Mouse (Mus musculus): Measurements from ENCODE around the gene Ppp3r1. TPM values are rescaled to one million over a fixed set of nuclear protein-coding genes. Genes with fewer than 3 reads are reported as not detected.
"Not testable (repeated sequence)": the region's sequence is repeated elsewhere in the genome, so short reads cannot be mapped to it uniquely, and the experiment has no call there.

The Ppp3r1 gene
- polyA plus RNA-seq, 1 experiment from 2014 or later, result 86.5 TPM

- Histone ChIP-seq H3K4me1 (ENCODE audit: control insufficient read depth, insufficient read depth, low read length) (peaks cover 20% of the 10 kb centered on the region), H3K4me2 (ENCODE audit: low read depth, low read length) (peak overlapping the region; percentile 82), H3K27ac (ENCODE audit: low read length) (no peak overlapping the region), H3K4me3 (replicated peaks; ENCODE audit: low read length) (peak overlapping the region; percentile 93), H3K36me3 (ENCODE audit: control insufficient read depth, insufficient read depth, low read length) (peaks cover 7% of the 10 kb centered on the region; the same call in 1 of the 2 replicates), H3K9me3 (replicated peaks; ENCODE audit: control insufficient read depth, low read length) (no peaks in the 10 kb centered on the region), H3K27me3 (ENCODE audit: control insufficient read depth, insufficient read depth, low read length) (no peaks in the 10 kb centered on the region), H3K9ac (ENCODE audit: low read length) (no peak overlapping the region)
- 59% methylated on average over 5 of the region's 5 CpGs for WGBS
- no peak for ATAC-seq (ENCODE audit: insufficient read depth, low FRiP score)
Observed at GRCm38 (mm10) chr11:17212903-17213509, 53.9 kb downstream of the Ppp3r1 start.

- 82% methylated on average over 3 of the region's 3 CpGs for WGBS
- Histone ChIP-seq H3K27ac (ENCODE audit: low read length) (no peak overlapping the region), H3K36me3 (ENCODE audit: control insufficient read depth, insufficient read depth, low read length) (no peaks in the 10 kb centered on the region), H3K4me1 (ENCODE audit: control insufficient read depth, insufficient read depth, low read length) (peaks cover 16% of the 10 kb centered on the region), H3K27me3 (ENCODE audit: control insufficient read depth, insufficient read depth, low read length) (no peaks in the 10 kb centered on the region), H3K4me3 (replicated peaks; ENCODE audit: low read length) (no peak overlapping the region), H3K9ac (ENCODE audit: low read length) (no peak overlapping the region), H3K9me3 (replicated peaks; ENCODE audit: control insufficient read depth, low read length) (no peaks in the 10 kb centered on the region), H3K4me2 (ENCODE audit: low read depth, low read length) (no peak overlapping the region)
- no peak for ATAC-seq (ENCODE audit: insufficient read depth, low FRiP score)
Observed at GRCm38 (mm10) chr11:17215475-17215874, 56.4 kb downstream of the Ppp3r1 start.

GRCm38 (mm10) chr11:17221126-17221525, 62.1 kb downstream of the Ppp3r1 start:
- no peaks in the 10 kb centered on the region for H3K36me3 ChIP-seq (ENCODE audit: control insufficient read depth, insufficient read depth, low read length)
- WGBS, result 92% methylated on average over 8 of the region's 8 CpGs
- no peak overlapping the region for H3K4me2 ChIP-seq (ENCODE audit: low read depth, low read length)
- H3K9me3 ChIP-seq (replicated peaks; ENCODE audit: control insufficient read depth, low read length), result no peaks in the 10 kb centered on the region
- H3K27me3 ChIP-seq (ENCODE audit: control insufficient read depth, insufficient read depth, low read length), result no peaks in the 10 kb centered on the region
- H3K4me1 ChIP-seq (ENCODE audit: control insufficient read depth, insufficient read depth, low read length), result no peaks in the 10 kb centered on the region
- no peak overlapping the region for H3K27ac ChIP-seq (ENCODE audit: low read length)
- no peak overlapping the region for H3K4me3 ChIP-seq (replicated peaks; ENCODE audit: low read length)
- no peak overlapping the region for H3K9ac ChIP-seq (ENCODE audit: low read length)
- no peak for ATAC-seq (ENCODE audit: insufficient read depth, low FRiP score)

- Histone ChIP-seq H3K9me3 (replicated peaks; ENCODE audit: control insufficient read depth, low read length) (no peaks in the 10 kb centered on the region), H3K9ac (ENCODE audit: low read length) (no peak overlapping the region), H3K27ac (ENCODE audit: low read length) (no peak overlapping the region), H3K4me1 (ENCODE audit: control insufficient read depth, insufficient read depth, low read length) (no peaks in the 10 kb centered on the region), H3K36me3 (ENCODE audit: control insufficient read depth, insufficient read depth, low read length) (no peaks in the 10 kb centered on the region), H3K4me2 (ENCODE audit: low read depth, low read length) (no peak overlapping the region), H3K27me3 (ENCODE audit: control insufficient read depth, insufficient read depth, low read length) (no peaks in the 10 kb centered on the region), H3K4me3 (replicated peaks; ENCODE audit: low read length) (no peak overlapping the region)
- ATAC-seq (ENCODE audit: insufficient read depth, low FRiP score), result no peak
- WGBS, result 58% methylated on average over 5 of the region's 5 CpGs
Observed at GRCm38 (mm10) chr11:17232792-17233191, 73.7 kb downstream of the Ppp3r1 start.

DNA sequence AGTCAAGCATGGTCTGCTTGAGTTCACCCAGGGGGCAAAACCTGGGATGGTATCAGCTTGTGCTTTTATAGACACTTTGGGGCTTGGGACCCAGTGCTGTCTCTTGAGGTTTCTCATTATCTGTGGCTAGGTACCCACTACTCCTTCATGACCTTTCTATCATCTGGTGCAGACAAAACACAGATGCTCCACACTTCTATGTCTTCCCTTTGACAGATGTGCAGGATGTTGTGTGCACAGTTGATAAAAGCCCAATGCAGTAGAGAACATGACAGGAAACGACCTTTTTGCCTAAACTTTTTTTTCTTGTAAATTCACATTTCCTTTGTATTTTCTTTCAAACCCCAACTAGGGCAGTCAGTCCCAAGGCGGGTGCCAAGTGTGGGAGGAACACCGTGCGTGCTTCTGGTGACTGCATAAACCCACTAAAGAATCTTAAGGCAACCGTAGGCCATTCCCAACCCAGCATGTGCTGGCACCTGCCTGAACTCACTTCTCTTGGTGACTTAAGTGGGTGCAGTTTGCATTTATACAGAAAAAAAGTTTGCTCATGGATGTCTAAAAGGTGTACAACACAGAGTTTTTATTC, 77.5 kb downstream of the Ppp3r1 start:
- Histone ChIP-seq H3K4me3 (replicated peaks; ENCODE audit: low read length) (no peak overlapping the region), H3K9ac (ENCODE audit: low read length) (no peak overlapping the region), H3K4me2 (ENCODE audit: low read depth, low read length) (no peak overlapping the region), H3K4me1 (ENCODE audit: control insufficient read depth, insufficient read depth, low read length) (no peaks in the 10 kb centered on the region), H3K27ac (ENCODE audit: low read length) (no peak overlapping the region), H3K27me3 (ENCODE audit: control insufficient read depth, insufficient read depth, low read length) (no peaks in the 10 kb centered on the region), H3K36me3 (ENCODE audit: control insufficient read depth, insufficient read depth, low read length) (no peaks in the 10 kb centered on the region), H3K9me3 (replicated peaks; ENCODE audit: control insufficient read depth, low read length) (no peaks in the 10 kb centered on the region)
- no peak for ATAC-seq (ENCODE audit: insufficient read depth, low FRiP score)
- whole genome bisulfite sequencing, result 73% methylated on average over 5 of the region's 5 CpGs

GRCm38 (mm10) chr11:17238598-17238997, 79.5 kb downstream of the Ppp3r1 start:
- H3K9me3 ChIP-seq (replicated peaks; ENCODE audit: control insufficient read depth, low read length); H3K36me3 ChIP-seq (ENCODE audit: control insufficient read depth, insufficient read depth, low read length); H3K4me2 ChIP-seq (ENCODE audit: low read depth, low read length); H3K9ac ChIP-seq (ENCODE audit: low read length); H3K27me3 ChIP-seq (ENCODE audit: control insufficient read depth, insufficient read depth, low read length); H3K4me1 ChIP-seq (ENCODE audit: control insufficient read depth, insufficient read depth, low read length); H3K27ac ChIP-seq (ENCODE audit: low read length); H3K4me3 ChIP-seq (replicated peaks; ENCODE audit: low read length); ATAC-seq (ENCODE audit: insufficient read depth, low FRiP score): not testable (repeated sequence)
- 89% methylated on average over 5 of the region's 5 CpGs for WGBS

- no peaks in the 10 kb centered on the region for H3K9me3 ChIP-seq (replicated peaks; ENCODE audit: control insufficient read depth, low read length)
- no peaks in the 10 kb centered on the region for H3K27me3 ChIP-seq (ENCODE audit: control insufficient read depth, insufficient read depth, low read length)
- H3K9ac ChIP-seq (ENCODE audit: low read length), result no peak overlapping the region
- no peaks in the 10 kb centered on the region for H3K36me3 ChIP-seq (ENCODE audit: control insufficient read depth, insufficient read depth, low read length)
- H3K4me3 ChIP-seq (replicated peaks; ENCODE audit: low read length), result no peak overlapping the region
- H3K27ac ChIP-seq (ENCODE audit: low read length), result no peak overlapping the region
- no peaks in the 10 kb centered on the region for H3K4me1 ChIP-seq (ENCODE audit: control insufficient read depth, insufficient read depth, low read length)
- no peak for ATAC-seq (ENCODE audit: insufficient read depth, low FRiP score)
- no peak overlapping the region for H3K4me2 ChIP-seq (ENCODE audit: low read depth, low read length)
Observed at GRCm38 (mm10) chr11:17248715-17249114, 89.7 kb downstream of the Ppp3r1 start.

Other genes with a start within 250 kb of the Ppp3r1 start
- gene Fbxo48, start 207.9 kb upstream of the Ppp3r1 start, polyA plus RNA-seq (2015; fragmentation: Nextera tagmentation; extraction: Ambion mirVana), result 1.2 and 1.6 TPM in 2 replicates
- gene Cnrip1, start 107.7 kb upstream of the Ppp3r1 start, polyA plus RNA-seq (2015; fragmentation: Nextera tagmentation; extraction: Ambion mirVana), result 30.8 and 31.4 TPM in 2 replicates
- 2.5 and 3.2 TPM in 2 replicates for gene Plek, start 106.9 kb upstream of the Ppp3r1 start, polyA plus RNA-seq (2015; fragmentation: Nextera tagmentation; extraction: Ambion mirVana)
- gene Wdr92, start 22.8 kb downstream of the Ppp3r1 start, polyA plus RNA-seq (2015; fragmentation: Nextera tagmentation; extraction: Ambion mirVana), result 24.6 and 26.4 TPM in 2 replicates
- 63.6 and 70.0 TPM in 2 replicates for gene Pno1, start 52.3 kb downstream of the Ppp3r1 start, polyA plus RNA-seq (2015; fragmentation: Nextera tagmentation; extraction: Ambion mirVana)
- 90.2 and 102 TPM in 2 replicates for gene C1d, start 98.3 kb downstream of the Ppp3r1 start, polyA plus RNA-seq (2015; fragmentation: Nextera tagmentation; extraction: Ambion mirVana)

Measured in stomach, embryonic 16.5 days (tissue).